Mouse (Mus musculus): Measurements from ENCODE around the gene Bckdha. TPM values are rescaled to one million over a fixed set of nuclear protein-coding genes. Genes with fewer than 3 reads are reported as not detected.

Gene Bckdha
- polyA plus RNA-seq, 1 experiment from 2014 or later = 70.1 TPM

GRCm38 (mm10) chr7:25677013-25677412, 18.2 kb upstream of the Bckdha start:
- H3K9me3 ChIP-seq (replicated peaks) = no peaks in the 10 kb centered on the region
- H3K4me1 ChIP-seq = peaks cover 27% of the 10 kb centered on the region
- no peak overlapping the region for H3K27ac ChIP-seq
- no peaks in the 10 kb centered on the region for H3K36me3 ChIP-seq
- no peak for ATAC-seq (replicated peaks; ENCODE audit: low FRiP score)
- H3K4me3 ChIP-seq (replicated peaks) = no peak overlapping the region
- WGBS = 91% methylated on average over 7 of the region's 7 CpGs
- no peak overlapping the region for H3K9ac ChIP-seq
- no peak overlapping the region for H3K4me2 ChIP-seq
- H3K27me3 ChIP-seq = peaks cover 56% of the 10 kb centered on the region

DNA sequence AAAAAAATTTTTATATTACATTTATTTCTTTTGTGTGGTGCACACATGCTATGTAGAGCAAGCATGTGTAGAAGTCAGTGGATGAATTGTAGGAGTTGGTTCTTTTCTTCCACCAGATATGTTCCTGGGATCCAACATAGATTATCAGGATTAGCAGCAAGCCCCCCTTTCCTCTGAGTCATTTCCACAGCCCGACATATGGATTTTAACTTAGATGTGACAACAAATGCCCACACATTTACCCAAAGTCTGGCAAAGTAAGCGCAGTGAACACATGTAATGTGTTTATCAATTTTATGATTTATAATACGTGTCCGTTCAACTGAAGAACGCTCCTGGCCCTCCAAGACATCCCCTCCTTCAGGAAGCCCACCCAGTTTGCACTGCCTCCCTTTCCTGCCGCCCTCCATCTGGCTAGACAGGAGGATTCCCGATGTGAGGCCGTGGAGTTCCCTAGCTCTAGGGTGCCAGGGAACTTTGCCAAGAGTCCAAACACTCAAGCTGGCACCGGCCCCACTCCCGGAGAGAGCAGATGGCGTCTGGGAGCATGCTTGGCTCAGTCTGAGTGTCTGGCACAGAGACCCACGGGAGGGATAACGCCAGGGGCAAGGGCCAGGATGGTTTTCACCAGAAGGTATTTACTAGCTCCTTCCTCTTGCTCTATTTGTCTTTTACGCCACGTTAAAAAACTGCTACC, 17.5 kb upstream of the Bckdha start:
- H3K4me1 ChIP-seq = peaks cover 20% of the 10 kb centered on the region
- H3K27me3 ChIP-seq = peaks cover 56% of the 10 kb centered on the region
- no peak overlapping the region for H3K4me3 ChIP-seq (replicated peaks)
- H3K27ac ChIP-seq = no peak overlapping the region
- no peaks in the 10 kb centered on the region for H3K36me3 ChIP-seq
- no peak for ATAC-seq (replicated peaks; ENCODE audit: low FRiP score)
- H3K4me2 ChIP-seq = no peak overlapping the region
- H3K9ac ChIP-seq = no peak overlapping the region
- H3K9me3 ChIP-seq (replicated peaks) = no peaks in the 10 kb centered on the region
- 69% methylated on average over 15 of the region's 15 CpGs for WGBS

DNA sequence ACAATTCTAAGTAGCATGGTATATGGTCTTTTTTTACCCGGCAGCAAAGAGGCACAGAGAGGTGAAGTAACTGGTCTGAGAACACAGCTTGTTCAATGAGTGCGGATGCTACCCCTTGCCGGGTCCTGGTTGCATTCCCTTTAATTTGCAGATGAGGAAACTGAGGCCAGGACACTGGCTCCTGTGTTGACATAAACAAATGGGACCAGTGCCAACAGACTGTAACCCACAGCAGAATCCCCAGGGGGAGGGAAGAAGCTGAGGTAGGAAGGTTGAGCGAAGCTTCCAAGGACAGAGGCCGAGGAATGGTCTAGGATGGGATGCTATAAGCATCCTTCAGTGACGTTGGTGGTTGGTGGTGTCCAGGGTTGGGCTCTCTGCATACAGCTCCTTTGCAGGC, 16.6 kb upstream of the Bckdha start:
- Histone ChIP-seq H3K4me2 (no peak overlapping the region), H3K4me1 (peaks cover 16% of the 10 kb centered on the region), H3K36me3 (no peaks in the 10 kb centered on the region), H3K9ac (no peak overlapping the region), H3K9me3 (replicated peaks) (no peaks in the 10 kb centered on the region), H3K27me3 (peaks cover 56% of the 10 kb centered on the region), H3K4me3 (replicated peaks) (no peak overlapping the region), H3K27ac (no peak overlapping the region)
- WGBS = 48% methylated on average over 6 of the region's 6 CpGs
- ATAC-seq (replicated peaks; ENCODE audit: low FRiP score) = no peak

DNA sequence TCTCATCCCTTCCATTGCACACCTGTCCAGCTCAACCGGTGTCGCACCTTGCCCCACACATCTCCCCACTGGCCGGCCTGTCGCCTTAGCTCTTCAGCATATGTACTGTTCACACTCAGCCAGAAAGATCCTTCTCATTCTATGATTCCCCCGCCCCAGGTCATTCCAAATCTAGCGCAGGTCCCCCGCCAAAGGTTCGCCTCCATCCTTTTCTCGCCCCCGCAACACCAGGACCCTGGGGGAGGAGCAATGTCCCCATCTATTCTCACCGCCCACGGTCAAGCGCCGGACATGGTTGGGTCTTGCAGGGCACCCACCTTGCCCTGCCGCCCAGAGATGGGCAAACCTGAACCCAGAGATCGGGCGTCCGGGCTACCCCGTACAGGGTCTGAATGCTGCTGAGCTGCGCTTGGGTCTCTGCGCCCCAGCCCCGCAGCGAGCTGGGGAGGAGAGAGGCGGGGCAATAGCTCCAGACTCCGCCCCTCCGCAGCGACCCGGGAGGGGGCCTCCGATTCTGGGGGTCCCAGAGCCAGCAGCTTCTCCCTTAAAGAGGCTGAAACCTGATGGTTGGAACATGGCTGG, 16.0 kb upstream of the Bckdha start, which contains the start of gene Tmem91:
Tmem91 (minus strand) TSS at position 448 of the 582 bp plus-strand sequence.
- Histone ChIP-seq H3K36me3 (peaks cover under 1% of the 10 kb centered on the region; the same call in 1 of the 2 replicates), H3K4me1 (peaks cover 11% of the 10 kb centered on the region), H3K4me2 (peak within 1 kb of the TSS; percentile 68), H3K27ac (no peak within 1 kb of the TSS), H3K4me3 (replicated peaks) (peak within 1 kb of the TSS; percentile 41), H3K27me3 (peaks cover 56% of the 10 kb centered on the region), H3K9me3 (replicated peaks) (no peaks in the 10 kb centered on the region), H3K9ac (peak within 1 kb of the TSS; percentile 34)
- WGBS = 3% methylated on average over 29 of the region's 29 CpGs
- peak; percentile 37; the same call in 1 of the 2 replicates for ATAC-seq (replicated peaks; ENCODE audit: low FRiP score)

DNA sequence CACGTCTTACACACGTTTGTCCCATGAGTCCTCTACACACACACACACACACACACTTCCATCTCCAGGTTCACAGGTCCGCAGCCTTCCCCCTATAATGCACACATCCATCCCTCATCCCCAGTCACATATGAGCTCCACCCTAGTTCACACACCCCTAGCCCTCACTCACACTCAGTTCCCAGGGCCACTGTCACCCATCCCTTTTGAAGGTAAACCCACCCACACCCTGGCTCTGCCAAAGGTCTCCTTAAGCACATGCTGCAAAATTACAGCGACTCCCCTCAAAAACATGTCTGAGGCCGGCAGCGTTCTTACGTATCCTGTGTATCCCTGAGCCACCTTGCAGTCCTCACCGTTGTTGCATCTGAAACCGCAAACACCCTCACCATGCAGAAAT, 15.5 kb upstream of the Bckdha start:
- Histone ChIP-seq H3K4me3 (replicated peaks) (peak overlapping the region; percentile 41), H3K4me2 (peak overlapping the region; percentile 68), H3K4me1 (peaks cover 9% of the 10 kb centered on the region), H3K27me3 (peaks cover 55% of the 10 kb centered on the region), H3K9me3 (replicated peaks) (no peaks in the 10 kb centered on the region), H3K9ac (no peak overlapping the region), H3K36me3 (peaks cover 5% of the 10 kb centered on the region; the same call in 1 of the 2 replicates), H3K27ac (no peak overlapping the region)
- 19% methylated on average over 9 of the region's 9 CpGs for WGBS
- ATAC-seq (replicated peaks; ENCODE audit: low FRiP score) = no peak

GRCm38 (mm10) chr7:25672442-25672841, 13.7 kb upstream of the Bckdha start:
- Histone ChIP-seq H3K4me2 (no peak overlapping the region), H3K27ac (no peak overlapping the region), H3K4me3 (replicated peaks) (no peak overlapping the region), H3K4me1 (peaks cover 9% of the 10 kb centered on the region), H3K36me3 (peaks cover 23% of the 10 kb centered on the region), H3K9me3 (replicated peaks) (no peaks in the 10 kb centered on the region), H3K9ac (no peak overlapping the region), H3K27me3 (peaks cover 48% of the 10 kb centered on the region)
- WGBS = 59% methylated on average over 4 of the region's 4 CpGs
- no peak for ATAC-seq (replicated peaks; ENCODE audit: low FRiP score)

DNA sequence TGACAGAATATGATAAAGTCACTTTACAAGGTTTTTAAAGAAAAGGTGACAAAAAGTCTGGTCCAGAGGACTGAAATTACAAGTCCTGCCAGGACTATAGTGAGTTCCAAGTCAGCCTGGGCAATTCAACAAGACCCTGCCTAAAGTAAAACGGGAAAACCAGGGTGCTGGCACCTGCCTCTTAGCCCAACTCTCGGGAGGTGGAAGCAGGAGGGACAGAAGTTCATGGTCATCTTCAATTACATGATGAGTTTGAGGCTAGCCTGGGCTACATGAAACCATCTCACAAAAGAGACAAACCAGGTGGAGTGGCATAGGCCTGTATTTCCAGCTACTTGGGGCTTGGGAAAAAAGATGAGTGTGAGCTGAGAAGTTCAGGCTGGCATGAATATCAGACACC, 12.9 kb upstream of the Bckdha start:
- ATAC-seq (replicated peaks; ENCODE audit: low FRiP score) = no peak
- Histone ChIP-seq H3K36me3 (peaks cover 30% of the 10 kb centered on the region), H3K4me2 (no peak overlapping the region), H3K27ac (no peak overlapping the region), H3K9ac (no peak overlapping the region), H3K4me3 (replicated peaks) (no peak overlapping the region), H3K27me3 (peaks cover 43% of the 10 kb centered on the region), H3K9me3 (replicated peaks) (no peaks in the 10 kb centered on the region), H3K4me1 (peaks cover 9% of the 10 kb centered on the region)
- 72% methylated on average over 2 of the region's 2 CpGs for WGBS

DNA sequence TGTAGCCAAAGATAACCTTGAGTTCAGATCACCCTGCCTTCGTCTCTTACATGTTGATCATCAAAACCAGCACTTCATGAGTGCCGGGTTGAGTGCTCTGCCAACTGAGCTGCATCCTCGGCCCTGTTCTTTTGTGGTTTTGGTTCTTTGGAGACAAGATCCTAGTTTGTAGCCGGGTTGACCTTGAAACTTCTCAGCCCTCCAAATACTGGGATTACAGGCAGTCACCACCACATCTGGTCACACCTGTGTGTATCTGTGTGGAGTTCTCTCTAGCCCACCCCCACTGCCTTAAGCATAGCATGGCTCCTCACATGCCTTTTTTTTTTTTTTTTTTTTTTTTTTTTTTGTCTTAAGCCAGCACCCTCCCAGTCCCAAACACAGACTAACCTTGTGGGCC, 11.3 kb upstream of the Bckdha start:
- ATAC-seq (replicated peaks; ENCODE audit: low FRiP score) = no peak
- peaks cover 8% of the 10 kb centered on the region for H3K4me1 ChIP-seq

GRCm38 (mm10) chr7:25669631-25670030, 10.8 kb upstream of the Bckdha start:
- H3K4me3 ChIP-seq (replicated peaks) = no peak overlapping the region
- H3K4me1 ChIP-seq = peaks cover 4% of the 10 kb centered on the region
- no peak overlapping the region for H3K4me2 ChIP-seq
- H3K9me3 ChIP-seq (replicated peaks) = no peaks in the 10 kb centered on the region
- WGBS = 79% methylated on average over 9 of the region's 9 CpGs
- H3K27ac ChIP-seq = no peak overlapping the region
- H3K27me3 ChIP-seq = peaks cover 23% of the 10 kb centered on the region
- no peak overlapping the region for H3K9ac ChIP-seq
- no peak for ATAC-seq (replicated peaks; ENCODE audit: low FRiP score)
- H3K36me3 ChIP-seq = peaks cover 50% of the 10 kb centered on the region

More for the DNA sequence above, 11.3 kb upstream of the Bckdha start:
- Histone ChIP-seq H3K27ac (no peak overlapping the region), H3K4me2 (no peak overlapping the region), H3K27me3 (peaks cover 27% of the 10 kb centered on the region), H3K4me3 (replicated peaks) (no peak overlapping the region), H3K9ac (no peak overlapping the region), H3K9me3 (replicated peaks) (no peaks in the 10 kb centered on the region), H3K36me3 (peaks cover 45% of the 10 kb centered on the region)
- WGBS = 95% methylated on average over 4 of the region's 4 CpGs

- Histone ChIP-seq H3K9ac (no peak overlapping the region), H3K4me2 (no peak overlapping the region), H3K4me1 (no peaks in the 10 kb centered on the region), H3K27me3 (peaks cover 18% of the 10 kb centered on the region), H3K4me3 (replicated peaks) (no peak overlapping the region), H3K9me3 (replicated peaks) (no peaks in the 10 kb centered on the region), H3K27ac (no peak overlapping the region), H3K36me3 (peaks cover 55% of the 10 kb centered on the region)
- no peak for ATAC-seq (replicated peaks; ENCODE audit: low FRiP score)
- WGBS = 88% methylated on average over 10 of the region's 10 CpGs
Measured at GRCm38 (mm10) chr7:25669158-25669557, 10.4 kb upstream of the Bckdha start.

GRCm38 (mm10) chr7:25666381-25666780, 7.6 kb upstream of the Bckdha start:
- Histone ChIP-seq H3K4me3 (replicated peaks) (no peak overlapping the region), H3K27ac (no peak overlapping the region), H3K4me1 (no peaks in the 10 kb centered on the region), H3K9ac (no peak overlapping the region), H3K27me3 (no peaks in the 10 kb centered on the region), H3K36me3 (peaks cover 83% of the 10 kb centered on the region), H3K4me2 (no peak overlapping the region), H3K9me3 (replicated peaks) (no peaks in the 10 kb centered on the region)
- no peak for ATAC-seq (replicated peaks; ENCODE audit: low FRiP score)
- WGBS = 92% methylated on average over 8 of the region's 8 CpGs

DNA sequence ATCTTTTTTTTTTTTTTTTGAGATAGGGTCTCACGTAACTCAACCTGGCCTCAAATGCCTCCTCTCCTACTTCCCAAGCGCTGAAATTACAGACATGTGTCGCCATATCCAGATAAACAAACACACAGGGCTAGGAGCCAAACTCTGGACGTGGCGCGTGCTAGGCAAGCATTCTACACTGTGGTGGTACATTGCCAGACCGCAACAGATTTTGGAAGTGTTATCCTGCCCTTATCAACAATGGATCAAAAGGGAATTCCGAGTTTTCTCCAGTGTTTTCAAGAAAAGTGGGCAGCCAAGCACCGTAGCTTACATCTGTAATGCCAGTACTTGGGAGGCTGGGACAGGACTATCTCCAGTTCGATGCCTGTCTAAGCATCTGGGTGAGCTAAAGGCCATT, 996 bp downstream of the Bckdha start:
- no peak for ATAC-seq (replicated peaks; ENCODE audit: low FRiP score)
- WGBS = 35% methylated on average over 10 of the region's 10 CpGs
- peak overlapping the region; percentile 84 for H3K4me2 ChIP-seq
- no peaks in the 10 kb centered on the region for H3K27me3 ChIP-seq
- H3K4me1 ChIP-seq = peaks cover 32% of the 10 kb centered on the region
- H3K36me3 ChIP-seq = peaks cover 17% of the 10 kb centered on the region
- H3K27ac ChIP-seq = no peak overlapping the region
- H3K9ac ChIP-seq = peak overlapping the region; percentile 72
- peak overlapping the region; percentile 72 for H3K4me3 ChIP-seq (replicated peaks)
- no peaks in the 10 kb centered on the region for H3K9me3 ChIP-seq (replicated peaks)

All from kidney, embryonic 15.5 days (tissue).